ENCODE assay signal across 13 mouse cellular contexts in genomic region chr9:42601445-42601844, GRCm38 (mm10).
A peak's percentile ranks its signal among the peaks of the same experiment; 100 is the strongest.
DNase-seq lines count a peak whose midpoint lies in the region; ATAC-seq and TF ChIP-seq lines count a peak whose summit lies in the region.
"Had no signal": no experiment of that assay in that cellular context is flagged by ENCODE, and none has a peak within 500 bp of the region (broad histone marks: within the 10 kb centered on the region; RNA-seq: fewer than 3 reads in every experiment).

No protein-coding gene starts in this region.

- intact Hi-C loops in heart, postnatal 36 days (cut with DNase I) = loop anchor here (5.0 kb wide), 1 partner anchor 214 kb away; no protein-coding TSS in a partner anchor

- no peak overlapping the region for H3K9ac ChIP-seq in heart, postnatal 0 days (replicated peaks; ENCODE audit: low read depth, low read length)
- H3K9ac ChIP-seq in lung, postnatal 0 days (replicated peaks; ENCODE audit: low read depth) = no peak overlapping the region
- H3K9ac ChIP-seq: liver, embryonic 15.5 days; neural tube, embryonic 12.5 days had no signal

- no peak overlapping the region for H3K27ac ChIP-seq in heart, postnatal 0 days (ENCODE audit: low read depth)
- H3K27ac ChIP-seq in lung, postnatal 0 days (ENCODE audit: low read length) = no peak overlapping the region
- no peak overlapping the region; the same call in 1 of the 2 replicates for H3K27ac ChIP-seq in limb, embryonic 10.5 days
- H3K27ac ChIP-seq: liver, embryonic 15.5 days; neural tube, embryonic 12.5 days had no signal

- H3K4me2 ChIP-seq in heart, postnatal 0 days (ENCODE audit: low read depth, low read length) = no peak overlapping the region
- no peak overlapping the region for H3K4me2 ChIP-seq in lung, postnatal 0 days (replicated peaks; ENCODE audit: low read depth, low read length)
- H3K4me2 ChIP-seq: liver, embryonic 15.5 days; neural tube, embryonic 12.5 days had no signal

- no peak for DNase-seq in heart, postnatal 0 days (ENCODE audit: low spot score)
- no peak for DNase-seq in heart, postnatal 36 days
- DNase-seq in lung, postnatal 0 days (ENCODE audit: low spot score) = no peak
- DNase-seq in lung, adult 18-20 months = no peak
- DNase-seq in NIH3T3 (ENCODE audit: low read depth) = peak; percentile 6
- peak; percentile 36 for DNase-seq in limb, embryonic 10.5 days (ENCODE audit: low spot score)
- DNase-seq in Muller cell, postnatal 12 days (ENCODE audit: inconsistent ontology term) = no peak
- no peak for DNase-seq in right cerebral cortex, postnatal 14 days
- DNase-seq: embryo, embryonic 11 days; layer of hippocampus, adult 9-11 months had no signal

- H3K9me3 ChIP-seq in heart, postnatal 0 days (replicated peaks; ENCODE audit: control insufficient read depth, low read length) = no peaks in the 10 kb centered on the region
- no peaks in the 10 kb centered on the region for H3K9me3 ChIP-seq in lung, postnatal 0 days (ENCODE audit: low read length)
- no peaks in the 10 kb centered on the region for H3K9me3 ChIP-seq in limb, embryonic 10.5 days (replicated peaks)
- H3K9me3 ChIP-seq: G1E; liver, embryonic 15.5 days; neural tube, embryonic 12.5 days had no signal

- TF ChIP-seq EP300 in heart, postnatal 0 days (IDR thresholded peaks at IDR 0.05; ENCODE audit: low read depth) = no peak
- no peak for TF ChIP-seq EP300 in lung, postnatal 0 days (IDR thresholded peaks at IDR 0.05)

- peak; percentile 48 for TF ChIP-seq CTCF in heart, postnatal 0 days (IDR thresholded peaks at IDR 0.05; ENCODE audit: low read depth)
- TF ChIP-seq CTCF in lung, postnatal 0 days (IDR thresholded peaks at IDR 0.05) = peak; percentile 52

- no peak for ATAC-seq in heart, postnatal 0 days (ENCODE audit: insufficient read depth, low read depth)
- ATAC-seq in lung, postnatal 0 days = no peak

- 0 out of 2 replicates have a peak, but pooled peaks cover 2% of the 10 kb centered on the region for H3K27me3 ChIP-seq in heart, postnatal 0 days (ENCODE audit: control insufficient read depth, insufficient read depth, low read length)
- no peaks in the 10 kb centered on the region for H3K27me3 ChIP-seq in lung, postnatal 0 days (replicated peaks; ENCODE audit: insufficient read depth, low read length)
- no peaks in the 10 kb centered on the region for H3K27me3 ChIP-seq in limb, embryonic 10.5 days (ENCODE audit: low read depth, poor library complexity, severe bottlenecking)
- H3K27me3 ChIP-seq: liver, embryonic 15.5 days; neural tube, embryonic 12.5 days had no signal

- no peak overlapping the region for H3K4me3 ChIP-seq in heart, postnatal 0 days (ENCODE audit: low read depth, low read length)
- H3K4me3 ChIP-seq in lung, postnatal 0 days (ENCODE audit: low read depth, low read length) = no peak overlapping the region
- H3K4me3 ChIP-seq in limb, embryonic 10.5 days = no peak overlapping the region
- H3K4me3 ChIP-seq: liver, embryonic 15.5 days; neural tube, embryonic 12.5 days had no signal

- no peaks in the 10 kb centered on the region for H3K36me3 ChIP-seq in heart, postnatal 0 days (replicated peaks; ENCODE audit: control insufficient read depth, insufficient read depth, low read length)
- no peaks in the 10 kb centered on the region for H3K36me3 ChIP-seq in lung, postnatal 0 days (ENCODE audit: insufficient read depth, low read length)
- H3K36me3 ChIP-seq in limb, embryonic 10.5 days = no peaks in the 10 kb centered on the region
- H3K36me3 ChIP-seq: G1E; liver, embryonic 15.5 days; neural tube, embryonic 12.5 days had no signal

- 36% methylated on average over 3 of the region's 3 CpGs for WGBS in heart, postnatal 0 days
- 56% methylated on average over 3 of the region's 3 CpGs for WGBS in lung, postnatal 0 days
- WGBS in limb, embryonic 10.5 days = 47% methylated on average over 3 of the region's 3 CpGs

- H3K4me1 ChIP-seq in heart, postnatal 0 days (ENCODE audit: control insufficient read depth, insufficient read depth) = no peaks in the 10 kb centered on the region
- no peaks in the 10 kb centered on the region for H3K4me1 ChIP-seq in lung, postnatal 0 days (ENCODE audit: insufficient read depth, low read depth, low read length)
- peaks cover 16% of the 10 kb centered on the region for H3K4me1 ChIP-seq in limb, embryonic 10.5 days
- H3K4me1 ChIP-seq: liver, embryonic 15.5 days; neural tube, embryonic 12.5 days had no signal

Comparison
In these comparisons a context has a peak if more than half of its experiments do, and no peak if none do; other contexts are left out.
1. DNase-seq: peak in NIH3T3 (single experiment) and limb, embryonic 10.5 days (single experiment); none in heart, postnatal 0 days (single experiment), heart, postnatal 36 days (0 of 2), lung, postnatal 0 days (single experiment), lung, adult 18-20 months (0 of 2), Muller cell, postnatal 12 days (single experiment) and right cerebral cortex, postnatal 14 days (single experiment).